Mouse (Mus musculus): ENCODE data around the gene Slit2. TPM values are rescaled to one million over a fixed set of nuclear protein-coding genes. Genes with fewer than 3 reads are reported as not detected.

The Slit2 gene
- total and polyA plus RNA-seq, 2 experiments, result 0.09 to 0.13 TPM

DNA sequence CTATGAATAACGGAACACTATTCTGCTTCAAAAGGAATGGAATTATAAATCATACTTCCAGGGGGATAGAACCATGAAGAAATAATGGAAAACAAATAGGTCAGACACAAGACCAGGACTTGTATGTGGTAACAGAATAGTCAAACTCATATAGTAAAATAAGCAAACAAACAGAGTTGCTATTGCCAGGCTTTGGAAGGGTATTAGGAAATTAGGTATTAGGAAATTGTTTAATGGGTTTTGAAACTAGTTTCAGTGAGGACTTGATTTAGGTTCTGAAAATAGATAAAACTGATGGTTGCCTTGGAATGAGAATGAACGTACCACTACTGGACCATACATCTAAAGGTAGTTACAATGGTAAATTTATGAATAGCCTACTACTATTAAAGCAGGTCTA is 346.8 kb downstream of the Slit2 start:
- Histone ChIP-seq H3K9ac (ENCODE audit: low read depth, low read length) (no peak overlapping the region), H3K4me3 (ENCODE audit: insufficient read depth, low read depth, low read length) (no peak overlapping the region), H3K36me3 (ENCODE audit: control insufficient read depth, insufficient read depth, low read length) (no peaks in the 10 kb centered on the region), H3K79me2 (ENCODE audit: control insufficient read depth, insufficient read depth, low read length) (no peaks in the 10 kb centered on the region), H3K4me1 (ENCODE audit: control insufficient read depth, insufficient read depth, low read length) (peaks cover 3% of the 10 kb centered on the region), H3K27me3 (ENCODE audit: control insufficient read depth, insufficient read depth, low read length) (no peaks in the 10 kb centered on the region), H3K27ac (replicated peaks; ENCODE audit: insufficient read depth, low read depth, low read length) (no peak overlapping the region)
- 59% methylated on average over 2 of the region's 2 CpGs for WGBS
- TF ChIP-seq CTCF (IDR thresholded peaks at IDR 0.05; ENCODE audit: low read depth, low read length) (no peak), POLR2A (IDR thresholded peaks at IDR 0.05; ENCODE audit: extremely low read depth, insufficient read depth, low read length) (no peak)
- DNase-seq (ENCODE audit: extremely low read depth, low read depth, low spot score), result peak; percentile 78

DNA sequence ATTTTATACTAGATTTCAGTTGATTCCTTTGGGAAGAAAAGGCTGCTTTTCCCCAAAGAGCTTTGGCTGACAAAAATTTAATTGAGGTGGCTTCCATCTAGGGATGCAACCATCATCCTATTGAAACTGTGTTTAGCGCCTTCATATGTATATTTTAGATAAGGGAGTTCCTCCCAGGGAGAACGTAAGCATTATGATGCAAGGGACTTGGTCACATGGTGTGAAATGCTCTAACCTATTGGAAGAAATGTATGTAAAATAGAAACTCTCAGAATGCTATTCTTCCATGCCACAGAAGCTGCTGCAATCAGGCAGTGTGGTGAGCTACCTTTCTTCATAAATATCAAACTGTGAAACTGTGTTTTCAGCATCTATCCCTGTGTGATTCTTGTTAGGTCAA is 347.9 kb downstream of the Slit2 start:
- Histone ChIP-seq H3K4me1 (ENCODE audit: control insufficient read depth, insufficient read depth, low read length) (peaks cover 3% of the 10 kb centered on the region), H3K4me3 (ENCODE audit: insufficient read depth, low read depth, low read length) (no peak overlapping the region), H3K27ac (replicated peaks; ENCODE audit: insufficient read depth, low read depth, low read length) (no peak overlapping the region), H3K9ac (ENCODE audit: low read depth, low read length) (no peak overlapping the region), H3K79me2 (ENCODE audit: control insufficient read depth, insufficient read depth, low read length) (no peaks in the 10 kb centered on the region), H3K27me3 (ENCODE audit: control insufficient read depth, insufficient read depth, low read length) (no peaks in the 10 kb centered on the region), H3K36me3 (ENCODE audit: control insufficient read depth, insufficient read depth, low read length) (no peaks in the 10 kb centered on the region)
- 78% methylated on average over 2 of the region's 2 CpGs for WGBS
- no peak for TF ChIP-seq POLR2A (IDR thresholded peaks at IDR 0.05; ENCODE audit: extremely low read depth, insufficient read depth, low read length)
- TF ChIP-seq CTCF (IDR thresholded peaks at IDR 0.05; ENCODE audit: low read depth, low read length), result no peak
- DNase-seq (ENCODE audit: extremely low read depth, low read depth, low spot score), result no peak

DNA sequence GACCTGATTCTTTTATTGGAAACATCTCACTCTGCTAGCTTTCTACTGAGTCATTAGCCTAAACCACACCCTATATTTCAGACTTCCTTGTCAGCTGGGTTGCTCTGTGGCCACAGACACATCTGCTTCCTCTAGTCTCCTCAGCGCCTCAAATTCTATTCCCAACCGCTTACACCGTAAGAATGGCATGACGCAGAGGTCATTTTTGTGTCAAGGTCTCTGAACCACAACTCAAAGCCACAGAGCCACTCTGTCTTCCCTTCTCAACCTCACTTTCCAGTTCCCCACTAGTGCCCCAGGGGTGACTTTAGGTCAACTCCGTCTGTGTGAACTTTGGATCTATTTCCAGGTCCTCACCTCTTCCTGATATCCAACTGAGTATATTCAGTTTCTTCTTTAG is 348.5 kb downstream of the Slit2 start:
- 54% methylated on average over 5 of the region's 5 CpGs for WGBS
- TF ChIP-seq POLR2A (IDR thresholded peaks at IDR 0.05; ENCODE audit: extremely low read depth, insufficient read depth, low read length), result no peak
- no peak for TF ChIP-seq CTCF (IDR thresholded peaks at IDR 0.05; ENCODE audit: low read depth, low read length)
- Histone ChIP-seq H3K27ac (replicated peaks; ENCODE audit: insufficient read depth, low read depth, low read length) (no peak overlapping the region), H3K4me1 (ENCODE audit: control insufficient read depth, insufficient read depth, low read length) (peaks cover 3% of the 10 kb centered on the region), H3K27me3 (ENCODE audit: control insufficient read depth, insufficient read depth, low read length) (no peaks in the 10 kb centered on the region), H3K79me2 (ENCODE audit: control insufficient read depth, insufficient read depth, low read length) (no peaks in the 10 kb centered on the region), H3K4me3 (ENCODE audit: insufficient read depth, low read depth, low read length) (no peak overlapping the region), H3K9ac (ENCODE audit: low read depth, low read length) (no peak overlapping the region), H3K36me3 (ENCODE audit: control insufficient read depth, insufficient read depth, low read length) (no peaks in the 10 kb centered on the region)
- DNase-seq (ENCODE audit: extremely low read depth, low read depth, low spot score), result peak; percentile 53

DNA sequence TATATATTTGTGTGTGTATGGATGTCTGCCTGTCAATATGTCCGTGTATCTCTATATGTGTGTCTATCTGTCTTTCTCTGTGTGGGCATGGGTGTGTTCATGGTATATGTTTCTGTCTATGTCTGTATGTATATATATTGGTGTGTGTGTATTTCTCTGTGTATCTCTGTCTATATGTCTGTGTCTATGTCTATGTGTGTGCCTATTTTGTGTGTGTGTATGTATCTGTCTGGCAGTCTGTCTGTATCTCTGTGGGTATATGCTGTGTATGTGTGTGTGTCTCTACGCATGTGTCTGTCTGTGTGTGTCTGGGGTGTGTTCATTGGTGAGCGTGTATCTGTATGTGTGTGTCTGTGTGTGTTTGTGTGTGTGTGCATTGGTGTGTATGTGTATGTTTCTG is 350.5 kb downstream of the Slit2 start:
- 90% methylated on average over 3 of the region's 3 CpGs for WGBS
- Histone ChIP-seq H3K4me3 (ENCODE audit: insufficient read depth, low read depth, low read length) (no peak overlapping the region), H3K79me2 (ENCODE audit: control insufficient read depth, insufficient read depth, low read length) (no peaks in the 10 kb centered on the region), H3K9ac (ENCODE audit: low read depth, low read length) (no peak overlapping the region), H3K36me3 (ENCODE audit: control insufficient read depth, insufficient read depth, low read length) (no peaks in the 10 kb centered on the region), H3K27ac (replicated peaks; ENCODE audit: insufficient read depth, low read depth, low read length) (no peak overlapping the region), H3K27me3 (ENCODE audit: control insufficient read depth, insufficient read depth, low read length) (no peaks in the 10 kb centered on the region), H3K4me1 (ENCODE audit: control insufficient read depth, insufficient read depth, low read length) (peaks cover 3% of the 10 kb centered on the region)
- no peak for DNase-seq (ENCODE audit: extremely low read depth, low read depth, low spot score)
- TF ChIP-seq CTCF (IDR thresholded peaks at IDR 0.05; ENCODE audit: low read depth, low read length) (no peak), POLR2A (IDR thresholded peaks at IDR 0.05; ENCODE audit: extremely low read depth, insufficient read depth, low read length) (no peak)

DNA sequence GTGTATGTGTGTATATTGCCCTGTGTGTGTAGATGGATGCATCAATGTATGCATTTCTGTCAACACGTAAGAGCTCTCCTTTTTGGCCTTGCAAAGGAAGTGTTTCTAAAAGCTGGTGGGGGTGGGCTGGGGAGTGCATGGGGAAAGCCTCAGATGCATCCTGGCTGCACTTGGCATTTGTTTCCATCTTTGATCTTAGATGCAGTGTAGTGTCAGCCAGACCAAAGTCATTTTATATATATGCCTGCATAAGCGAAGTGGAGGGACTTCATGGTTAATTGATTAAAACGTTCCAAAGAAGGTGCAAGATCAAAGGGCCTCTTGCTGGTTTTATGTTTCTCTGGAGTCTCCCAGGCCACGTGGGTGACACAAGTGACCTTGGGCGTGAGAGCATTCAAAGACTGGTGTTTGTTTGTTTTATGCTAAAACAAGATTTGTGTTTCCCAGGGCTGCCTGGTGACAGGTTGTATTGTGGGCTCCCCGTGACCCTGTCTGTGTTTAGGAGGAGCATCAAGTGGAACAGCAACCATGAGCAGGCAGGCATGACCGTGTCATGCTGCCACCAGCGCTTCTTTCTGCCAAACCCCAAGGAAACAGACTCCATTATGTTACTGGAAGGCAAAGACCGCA is 351.1 kb downstream of the Slit2 start:
- no peaks in the 10 kb centered on the region for H3K36me3 ChIP-seq (ENCODE audit: control insufficient read depth, insufficient read depth, low read length)
- WGBS, result 53% methylated on average over 9 of the region's 9 CpGs
- no peak for DNase-seq (ENCODE audit: extremely low read depth, low read depth, low spot score)
- H3K4me1 ChIP-seq (ENCODE audit: control insufficient read depth, insufficient read depth, low read length), result peaks cover 3% of the 10 kb centered on the region
- H3K79me2 ChIP-seq (ENCODE audit: control insufficient read depth, insufficient read depth, low read length), result no peaks in the 10 kb centered on the region
- H3K4me3 ChIP-seq (ENCODE audit: insufficient read depth, low read depth, low read length), result no peak overlapping the region
- H3K27me3 ChIP-seq (ENCODE audit: control insufficient read depth, insufficient read depth, low read length), result no peaks in the 10 kb centered on the region
- no peak for TF ChIP-seq POLR2A (IDR thresholded peaks at IDR 0.05; ENCODE audit: extremely low read depth, insufficient read depth, low read length)
- TF ChIP-seq CTCF (IDR thresholded peaks at IDR 0.05; ENCODE audit: low read depth, low read length), result no peak
- no peak overlapping the region for H3K27ac ChIP-seq (replicated peaks; ENCODE audit: insufficient read depth, low read depth, low read length)
- no peak overlapping the region for H3K9ac ChIP-seq (ENCODE audit: low read depth, low read length)

DNA sequence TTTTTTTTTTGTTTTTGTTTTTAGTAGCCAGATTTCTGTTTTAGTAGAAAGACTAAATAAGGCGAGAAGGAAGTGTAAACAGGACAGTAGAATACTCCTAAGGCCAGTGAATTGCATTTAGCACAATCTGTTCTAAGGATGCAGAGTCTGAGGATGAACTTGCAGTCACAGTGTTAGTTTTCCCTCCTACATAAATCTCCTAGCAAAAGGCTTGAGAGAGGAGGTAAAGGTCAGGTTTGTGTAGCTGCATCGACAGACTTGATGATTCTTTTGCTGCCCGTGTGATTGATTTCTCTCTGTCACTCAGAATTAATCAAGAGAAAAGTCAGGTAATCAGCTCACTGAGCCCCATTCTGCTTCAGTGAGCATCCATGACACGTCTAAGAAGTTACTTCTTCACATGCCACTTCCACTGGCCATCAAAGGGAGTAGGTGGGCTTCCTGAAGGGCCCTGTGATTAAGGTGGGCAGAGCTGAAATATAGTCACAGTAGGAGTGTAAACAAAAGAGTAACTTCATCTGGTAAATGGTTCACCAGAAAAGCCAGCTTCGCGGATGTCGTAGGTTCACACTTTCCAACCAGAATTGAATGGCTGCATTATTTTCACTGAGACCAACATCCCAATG is 358.0 kb downstream of the Slit2 start:
- no peaks in the 10 kb centered on the region for H3K4me1 ChIP-seq (ENCODE audit: control insufficient read depth, insufficient read depth, low read length)
- TF ChIP-seq POLR2A (IDR thresholded peaks at IDR 0.05; ENCODE audit: extremely low read depth, insufficient read depth, low read length) (no peak), CTCF (IDR thresholded peaks at IDR 0.05; ENCODE audit: low read depth, low read length) (no peak)
- H3K9ac ChIP-seq (ENCODE audit: low read depth, low read length), result no peak overlapping the region
- no peaks in the 10 kb centered on the region for H3K36me3 ChIP-seq (ENCODE audit: control insufficient read depth, insufficient read depth, low read length)
- 29% methylated on average over 7 of the region's 7 CpGs for WGBS
- no peaks in the 10 kb centered on the region for H3K27me3 ChIP-seq (ENCODE audit: control insufficient read depth, insufficient read depth, low read length)
- no peak for DNase-seq (ENCODE audit: extremely low read depth, low read depth, low spot score)
- H3K4me3 ChIP-seq (ENCODE audit: insufficient read depth, low read depth, low read length), result no peak overlapping the region
- H3K79me2 ChIP-seq (ENCODE audit: control insufficient read depth, insufficient read depth, low read length), result no peaks in the 10 kb centered on the region
- no peak overlapping the region for H3K27ac ChIP-seq (replicated peaks; ENCODE audit: insufficient read depth, low read depth, low read length)
